Mouse (Mus musculus): ENCODE measurements around the gene Rpl11. TPM values are rescaled to one million over a fixed set of nuclear protein-coding genes. Genes with fewer than 3 reads are reported as not detected.
"Not testable (repeated sequence)": the region's sequence is repeated elsewhere in the genome, so short reads cannot be mapped to it uniquely, and the experiment has no call there.

Gene Rpl11
- polyA plus RNA-seq, 1 experiment from 2014 or later, result 463 TPM

DNA sequence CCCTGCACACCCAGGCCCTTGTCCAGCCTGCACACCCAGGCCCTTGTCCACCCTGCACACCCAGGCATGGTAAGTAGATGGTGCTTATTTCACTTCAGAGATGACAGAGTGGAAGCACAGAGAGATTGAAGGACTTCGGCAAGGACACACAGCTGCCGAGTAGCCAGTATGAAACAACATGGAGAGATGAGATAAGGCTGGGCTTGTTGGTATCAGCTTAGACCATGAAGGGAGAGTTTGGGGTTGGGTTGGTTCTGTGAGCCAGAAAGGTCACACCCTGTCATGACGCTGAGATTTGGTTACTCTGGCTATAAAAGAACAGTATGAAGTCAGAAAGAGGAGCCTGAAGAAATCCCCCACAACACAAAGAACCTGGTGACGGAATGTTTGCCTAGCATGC lies 16.1 kb upstream of the Rpl11 start:
- Histone ChIP-seq H3K27me3 (no peaks in the 10 kb centered on the region), H3K27ac (replicated peaks) (no peak overlapping the region), H3K4me1 (peaks cover 18% of the 10 kb centered on the region), H3K4me2 (replicated peaks) (no peak overlapping the region), H3K9me3 (replicated peaks) (no peaks in the 10 kb centered on the region), H3K9ac (no peak overlapping the region), H3K36me3 (no peaks in the 10 kb centered on the region), H3K4me3 (replicated peaks) (no peak overlapping the region)
- 62% methylated on average over 4 of the region's 4 CpGs for WGBS
- ATAC-seq (ENCODE audit: insufficient number of reproducible peaks, low FRiP score, low TSS enrichment, low read depth), result no peak

DNA sequence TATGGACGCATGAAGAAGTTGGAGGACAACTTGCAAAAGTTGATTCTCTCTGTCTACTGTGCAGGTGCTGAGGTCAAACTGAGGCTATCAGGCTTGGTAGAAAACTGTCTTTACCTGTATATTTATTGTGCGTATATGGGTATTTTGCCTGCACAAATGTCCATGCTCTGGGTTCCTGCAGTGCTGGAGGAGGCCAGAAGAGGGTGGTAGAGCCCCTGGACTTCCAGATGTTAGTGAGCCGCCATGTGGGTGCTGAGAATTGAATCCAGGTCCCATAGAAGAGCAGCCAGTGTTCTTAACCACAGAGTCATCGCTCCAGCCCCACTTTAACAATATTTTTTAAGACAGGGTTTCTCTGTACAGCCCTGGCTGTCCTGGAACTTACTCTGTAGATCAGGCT lies 9.9 kb upstream of the Rpl11 start:
- Histone ChIP-seq H3K36me3 (no peaks in the 10 kb centered on the region), H3K4me2 (replicated peaks) (no peak overlapping the region), H3K9ac (no peak overlapping the region), H3K27ac (replicated peaks) (no peak overlapping the region), H3K27me3 (no peaks in the 10 kb centered on the region), H3K4me1 (no peaks in the 10 kb centered on the region), H3K9me3 (replicated peaks) (no peaks in the 10 kb centered on the region), H3K4me3 (replicated peaks) (no peak overlapping the region)
- 91% methylated on average over 4 of the region's 4 CpGs for WGBS
- ATAC-seq (ENCODE audit: insufficient number of reproducible peaks, low FRiP score, low TSS enrichment, low read depth), result no peak

DNA sequence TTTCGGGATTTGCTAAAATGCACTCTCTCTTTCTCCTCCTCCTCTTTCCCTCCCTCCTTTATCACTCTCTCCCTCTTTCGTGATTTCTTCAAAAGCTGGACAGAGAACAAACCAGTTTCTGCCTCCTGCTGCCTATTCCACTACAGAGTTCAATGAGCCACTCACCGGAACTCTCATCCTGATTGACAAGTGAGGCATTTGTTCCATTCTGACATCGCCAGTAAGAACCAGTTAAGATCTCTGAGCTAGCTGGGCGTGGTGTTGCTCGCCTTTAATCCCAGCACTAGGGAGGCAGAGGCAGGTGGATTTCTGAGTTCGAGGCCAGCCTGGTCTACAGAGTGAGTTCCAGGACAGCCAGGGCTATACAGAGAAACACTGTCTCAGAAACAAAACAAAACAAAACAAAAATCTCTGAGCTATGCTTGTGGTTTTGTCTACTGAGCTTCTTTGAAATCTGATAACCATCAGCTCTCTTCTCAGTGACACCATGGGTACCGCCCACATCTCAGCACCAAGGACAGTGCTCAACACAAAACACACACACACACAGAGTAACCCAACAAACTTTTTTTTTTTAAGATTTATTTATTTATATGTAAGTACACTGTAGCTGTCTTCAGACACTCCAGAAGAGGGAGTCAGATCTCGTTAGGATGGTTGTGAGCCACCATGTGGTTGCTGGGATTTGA lies 6.7 kb upstream of the Rpl11 start:
- H3K9ac ChIP-seq; H3K4me2 ChIP-seq (replicated peaks); H3K27ac ChIP-seq (replicated peaks); H3K9me3 ChIP-seq (replicated peaks); H3K36me3 ChIP-seq; ATAC-seq (ENCODE audit: insufficient number of reproducible peaks, low FRiP score, low TSS enrichment, low read depth); H3K4me1 ChIP-seq; H3K4me3 ChIP-seq (replicated peaks); H3K27me3 ChIP-seq: not testable (repeated sequence)
- 60% methylated on average over 9 of the region's 9 CpGs for WGBS

DNA sequence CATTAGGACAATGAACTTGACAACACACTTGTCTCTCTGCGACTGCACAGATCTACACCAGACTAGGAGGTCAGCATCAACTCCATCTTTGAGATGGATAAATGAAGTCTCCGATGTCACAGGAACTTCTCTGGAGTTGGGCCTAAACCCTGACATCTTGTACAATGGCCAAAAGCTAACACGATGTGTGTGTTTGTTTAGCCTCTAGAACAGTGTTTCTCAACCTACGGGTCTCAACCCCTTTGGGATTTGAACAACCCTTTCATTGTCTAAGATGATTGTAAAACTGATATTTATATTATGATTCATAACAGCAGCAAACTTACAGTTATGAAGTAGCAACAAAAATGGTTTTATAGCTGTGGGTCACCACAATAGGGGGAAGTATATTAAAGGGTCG lies 4.7 kb upstream of the Rpl11 start:
- no peak for ATAC-seq (ENCODE audit: insufficient number of reproducible peaks, low FRiP score, low TSS enrichment, low read depth)
- Histone ChIP-seq H3K4me2 (replicated peaks) (no peak overlapping the region), H3K4me3 (replicated peaks) (no peak overlapping the region), H3K27me3 (no peaks in the 10 kb centered on the region), H3K36me3 (no peaks in the 10 kb centered on the region), H3K27ac (replicated peaks) (no peak overlapping the region), H3K9me3 (replicated peaks) (no peaks in the 10 kb centered on the region), H3K4me1 (no peaks in the 10 kb centered on the region), H3K9ac (no peak overlapping the region)
- 84% methylated on average over 5 of the region's 5 CpGs for WGBS

DNA sequence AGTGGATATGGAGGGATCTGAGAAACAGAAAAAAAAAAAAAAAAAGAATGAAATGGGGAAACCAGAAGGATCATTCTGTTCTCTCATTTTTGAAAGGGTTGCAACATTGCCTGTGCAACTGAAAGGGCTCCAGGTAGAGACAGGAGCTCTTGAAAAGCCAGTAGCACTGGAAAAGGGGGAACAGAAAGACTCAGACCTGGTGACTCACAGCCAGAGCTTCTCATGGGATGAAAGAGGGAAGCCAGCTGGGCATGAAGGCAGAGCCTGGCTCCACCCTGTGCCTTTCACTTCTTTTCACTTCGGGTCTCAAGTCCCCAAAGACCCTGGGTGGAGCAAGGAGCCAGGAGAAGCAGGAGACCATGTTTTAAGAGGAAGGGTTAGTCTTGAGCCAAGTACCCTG lies 2.8 kb upstream of the Rpl11 start:
- Histone ChIP-seq H3K9me3 (replicated peaks) (no peaks in the 10 kb centered on the region), H3K9ac (no peak overlapping the region), H3K27ac (replicated peaks) (no peak overlapping the region), H3K4me2 (replicated peaks) (no peak overlapping the region), H3K36me3 (peaks cover 10% of the 10 kb centered on the region), H3K4me1 (peaks cover 12% of the 10 kb centered on the region), H3K4me3 (replicated peaks) (no peak overlapping the region), H3K27me3 (no peaks in the 10 kb centered on the region)
- WGBS, result 33% methylated on average over 1 of the region's 1 CpGs
- no peak for ATAC-seq (ENCODE audit: insufficient number of reproducible peaks, low FRiP score, low TSS enrichment, low read depth)

DNA sequence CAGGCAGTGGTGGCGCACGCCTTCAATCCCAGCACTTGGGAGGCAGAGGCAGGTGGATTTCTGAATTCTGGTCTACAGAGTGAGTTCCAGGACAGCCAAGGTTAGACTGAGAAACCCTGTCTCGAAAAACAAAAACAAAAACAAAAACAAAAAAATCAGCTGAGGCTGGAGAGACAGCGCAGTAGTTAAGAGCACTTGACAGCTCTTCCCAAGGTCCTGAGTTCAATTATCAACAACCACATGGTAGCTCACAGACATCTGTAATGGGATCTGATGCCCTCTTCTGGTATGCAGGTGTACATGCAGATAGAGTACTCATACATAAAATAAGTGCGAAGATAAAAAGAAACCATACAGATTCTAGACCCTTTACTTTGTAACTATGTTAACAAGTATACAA lies 615 bp upstream of the Rpl11 start:
- no peak for ATAC-seq (ENCODE audit: insufficient number of reproducible peaks, low FRiP score, low TSS enrichment, low read depth)
- H3K4me2 ChIP-seq (replicated peaks), result no peak overlapping the region
- WGBS, result 81% methylated on average over 5 of the region's 5 CpGs
- no peak overlapping the region for H3K9ac ChIP-seq
- no peaks in the 10 kb centered on the region for H3K27me3 ChIP-seq
- H3K36me3 ChIP-seq, result peaks cover 32% of the 10 kb centered on the region
- no peak overlapping the region for H3K4me3 ChIP-seq (replicated peaks)
- no peak overlapping the region for H3K27ac ChIP-seq (replicated peaks)
- H3K9me3 ChIP-seq (replicated peaks), result no peaks in the 10 kb centered on the region
- peaks cover 28% of the 10 kb centered on the region for H3K4me1 ChIP-seq

DNA sequence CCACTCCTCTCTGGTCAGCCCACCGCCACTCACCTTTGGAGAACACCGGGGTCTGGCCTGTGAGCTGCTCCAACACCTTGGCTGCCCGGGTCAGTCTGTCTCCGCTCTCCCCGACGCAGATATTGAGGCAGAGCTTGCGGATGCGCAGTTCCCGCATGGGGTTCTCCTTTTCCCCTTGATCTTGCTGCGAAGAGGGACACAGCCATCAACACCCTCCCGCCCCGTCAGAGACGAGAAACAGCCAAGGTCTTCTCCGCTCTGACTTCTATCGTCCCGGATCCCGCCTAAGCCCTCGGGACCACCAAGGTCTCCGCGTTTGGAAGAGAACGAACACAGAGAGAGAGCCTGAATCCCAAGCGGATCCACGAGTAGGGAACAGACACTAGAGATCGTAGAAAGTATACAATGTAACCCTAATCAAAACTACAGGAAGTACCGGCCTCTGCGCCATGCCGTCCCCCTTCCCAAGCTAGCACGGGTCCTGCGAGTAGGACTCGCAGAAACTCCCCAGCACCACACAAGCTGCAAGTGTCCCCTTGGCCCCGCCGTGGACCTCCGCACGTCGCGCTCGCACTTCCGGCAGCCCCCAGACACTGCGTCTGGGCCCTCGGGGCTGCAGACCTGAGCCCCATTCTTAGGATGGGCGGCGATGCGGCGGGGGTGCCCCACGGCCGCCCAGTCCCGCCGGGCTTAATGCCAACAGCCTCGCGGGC lies 538 bp downstream of the Rpl11 start:
- peak; percentile 71 for ATAC-seq (ENCODE audit: insufficient number of reproducible peaks, low FRiP score, low TSS enrichment, low read depth)
- Histone ChIP-seq H3K36me3 (peaks cover 43% of the 10 kb centered on the region), H3K4me2 (replicated peaks) (peak overlapping the region; percentile 81), H3K4me3 (replicated peaks) (peak overlapping the region; percentile 71), H3K9me3 (replicated peaks) (no peaks in the 10 kb centered on the region), H3K4me1 (peaks cover 31% of the 10 kb centered on the region), H3K27ac (replicated peaks) (peak overlapping the region; percentile 87), H3K27me3 (no peaks in the 10 kb centered on the region), H3K9ac (peak overlapping the region; percentile 69)
- WGBS, result under 1% methylated on average over 50 of the region's 50 CpGs

DNA sequence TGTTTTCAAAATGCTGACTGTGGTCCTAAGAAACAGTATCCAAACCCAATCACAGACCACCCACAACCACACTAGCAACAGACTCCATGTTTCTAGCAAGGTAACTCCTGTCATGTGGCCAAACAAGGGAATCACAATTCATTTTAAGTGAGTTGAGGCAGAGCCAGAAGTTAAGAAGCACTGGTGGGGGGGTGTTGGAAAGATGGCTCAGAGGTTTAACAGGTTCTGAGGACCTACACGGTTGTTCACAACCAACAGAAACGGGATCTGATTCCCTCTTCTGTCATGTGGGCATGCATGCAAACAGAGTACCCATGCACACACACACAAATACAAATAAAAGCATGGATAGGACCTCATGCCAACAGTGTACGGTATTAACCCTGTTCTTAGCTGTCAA lies 1.2 kb downstream of the Rpl11 start:
- no peak for ATAC-seq (ENCODE audit: insufficient number of reproducible peaks, low FRiP score, low TSS enrichment, low read depth)
- Histone ChIP-seq H3K4me2 (replicated peaks) (peak overlapping the region; percentile 81), H3K4me3 (replicated peaks) (peak overlapping the region; percentile 71), H3K4me1 (peaks cover 31% of the 10 kb centered on the region), H3K27me3 (no peaks in the 10 kb centered on the region), H3K27ac (replicated peaks) (peak overlapping the region; percentile 39; the same call in 1 of the 2 replicates), H3K9ac (peak overlapping the region; percentile 69), H3K36me3 (peaks cover 48% of the 10 kb centered on the region), H3K9me3 (replicated peaks) (no peaks in the 10 kb centered on the region)
- WGBS, result 2% methylated on average over 3 of the region's 3 CpGs

DNA sequence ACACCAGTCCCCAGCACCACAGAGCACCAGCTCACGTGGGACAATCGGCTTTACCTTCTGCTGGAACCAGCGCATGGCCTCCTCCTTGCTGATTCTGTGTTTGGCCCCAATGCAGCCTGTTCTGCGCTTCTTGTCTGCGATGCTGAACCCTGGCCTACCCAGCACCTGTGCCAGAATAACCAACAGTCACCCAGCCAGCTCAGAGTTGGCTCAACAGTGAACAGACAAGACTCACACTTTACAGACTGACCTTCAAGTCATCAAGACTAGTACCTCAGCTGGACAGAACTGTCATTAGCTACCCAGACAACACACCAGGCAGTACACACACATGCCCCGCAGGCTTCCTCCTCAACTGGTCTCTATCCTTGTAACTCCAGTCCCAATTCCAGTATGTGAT lies 3.0 kb downstream of the Rpl11 start:
- ATAC-seq (ENCODE audit: insufficient number of reproducible peaks, low FRiP score, low TSS enrichment, low read depth), result no peak
- Histone ChIP-seq H3K27me3 (no peaks in the 10 kb centered on the region), H3K9me3 (replicated peaks) (no peaks in the 10 kb centered on the region), H3K4me1 (peaks cover 31% of the 10 kb centered on the region), H3K4me3 (replicated peaks) (no peak overlapping the region), H3K9ac (peak overlapping the region; percentile 4; the same call in 1 of the 2 replicates), H3K4me2 (replicated peaks) (no peak overlapping the region), H3K27ac (replicated peaks) (no peak overlapping the region), H3K36me3 (peaks cover 61% of the 10 kb centered on the region)
- 91% methylated on average over 6 of the region's 6 CpGs for WGBS

DNA sequence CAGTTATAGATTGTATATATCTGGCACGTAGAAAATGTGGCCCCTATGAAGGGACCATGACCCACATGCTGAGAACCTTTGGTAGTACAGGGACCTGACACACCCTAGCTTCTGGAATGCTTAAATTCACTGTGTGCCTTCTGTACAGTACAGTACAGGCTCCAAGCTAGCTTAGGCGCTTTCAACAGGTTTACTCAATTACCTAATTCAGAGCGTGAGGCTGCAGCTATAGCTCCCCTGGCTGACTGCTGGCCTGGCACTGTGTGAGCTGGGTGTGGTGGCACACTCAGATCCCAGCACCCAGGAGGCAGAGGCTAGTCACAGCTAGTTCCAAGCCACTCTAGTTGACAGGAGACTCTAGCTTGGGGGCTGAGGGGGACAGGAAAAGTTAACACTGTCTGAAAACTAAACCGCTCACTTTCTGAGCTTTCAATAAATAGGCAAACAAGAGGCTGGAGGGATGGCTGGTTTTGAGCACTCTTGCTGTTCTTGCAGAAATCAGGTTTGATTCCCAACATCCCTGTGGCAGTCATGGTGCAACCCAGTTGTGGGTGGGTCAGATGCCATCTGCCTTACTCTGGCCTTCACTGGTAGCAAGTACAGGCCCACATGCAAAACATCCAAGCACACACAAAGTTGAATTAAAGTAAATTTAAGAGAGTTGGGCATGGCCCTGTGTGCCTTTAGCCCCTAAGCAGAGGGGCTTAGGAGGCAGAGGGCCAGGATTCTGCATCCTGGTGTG lies 4.8 kb downstream of the Rpl11 start:
- no peak overlapping the region for H3K4me2 ChIP-seq (replicated peaks)
- peaks cover 66% of the 10 kb centered on the region for H3K36me3 ChIP-seq
- no peaks in the 10 kb centered on the region for H3K9me3 ChIP-seq (replicated peaks)
- no peak for ATAC-seq (ENCODE audit: insufficient number of reproducible peaks, low FRiP score, low TSS enrichment, low read depth)
- no peaks in the 10 kb centered on the region for H3K27me3 ChIP-seq
- peaks cover 31% of the 10 kb centered on the region for H3K4me1 ChIP-seq
- H3K9ac ChIP-seq, result no peak overlapping the region
- whole genome bisulfite sequencing, result 52% methylated on average over 4 of the region's 4 CpGs
- H3K27ac ChIP-seq (replicated peaks), result peak overlapping the region; percentile 56
- no peak overlapping the region for H3K4me3 ChIP-seq (replicated peaks)

DNA sequence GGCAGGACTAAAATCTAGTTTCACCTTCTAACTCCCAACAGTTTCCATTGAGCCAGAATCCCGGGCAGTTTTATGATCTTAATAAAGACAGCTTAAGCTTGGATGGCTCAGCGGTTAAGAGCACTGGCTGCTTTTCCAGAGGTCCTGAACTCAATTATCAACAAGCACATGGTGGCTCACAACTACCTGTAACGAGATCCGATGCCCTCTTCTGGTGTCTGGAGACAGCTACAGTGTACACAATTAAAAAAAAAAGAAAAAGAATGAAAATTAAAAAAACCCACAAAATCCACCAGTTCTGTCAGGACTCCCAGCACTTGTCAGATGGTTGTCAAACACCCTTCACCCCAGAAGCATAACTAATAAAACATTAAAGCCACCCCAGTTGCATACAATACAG lies 5.6 kb downstream of the Rpl11 start:
- WGBS, result 49% methylated on average over 4 of the region's 4 CpGs
- Histone ChIP-seq H3K9me3 (replicated peaks) (no peaks in the 10 kb centered on the region), H3K9ac (no peak overlapping the region), H3K27ac (replicated peaks) (0 out of 2 replicates have a peak overlapping the region, but pooled peaks have one; percentile 56), H3K4me1 (peaks cover 31% of the 10 kb centered on the region), H3K4me2 (replicated peaks) (no peak overlapping the region), H3K4me3 (replicated peaks) (no peak overlapping the region), H3K27me3 (no peaks in the 10 kb centered on the region), H3K36me3 (peaks cover 66% of the 10 kb centered on the region)
- ATAC-seq (ENCODE audit: insufficient number of reproducible peaks, low FRiP score, low TSS enrichment, low read depth), result no peak

All from embryonic facial prominence, embryonic 15.5 days (tissue).